In the genomic region with DNA sequence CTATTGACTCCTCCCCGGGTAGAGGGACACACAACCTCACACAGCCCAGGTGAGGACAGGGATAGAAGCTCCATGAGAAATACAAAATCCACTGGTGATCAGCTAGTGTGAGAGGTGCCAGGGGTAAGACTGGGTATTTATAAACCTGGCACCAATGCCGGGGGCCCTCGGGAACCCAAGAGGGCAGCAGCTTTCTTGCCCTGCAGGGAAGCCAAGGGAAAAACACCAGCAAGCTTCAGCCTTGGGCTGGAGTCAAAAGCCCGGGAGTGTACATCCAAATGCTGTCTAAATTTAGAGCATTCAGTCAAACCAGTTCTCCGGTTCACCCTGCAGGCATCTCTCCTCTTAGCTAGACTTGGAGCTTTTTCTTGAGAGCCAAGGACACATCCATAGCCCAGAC, we compare ENCODE assay signal across 18 mouse cellular contexts. TPM values are rescaled to one million over a fixed set of nuclear protein-coding genes. Genes with fewer than 3 reads are reported as not detected.
DNase-seq lines count a peak whose midpoint lies in the region; ATAC-seq and TF ChIP-seq lines count a peak whose summit lies in the region.
"Had no signal": no experiment of that assay in that cellular context is flagged by ENCODE, and none has a peak within 500 bp of the region (broad histone marks: within the 10 kb centered on the region; RNA-seq: fewer than 3 reads in every experiment).

No protein-coding gene starts in this region.

- H3K27me3 ChIP-seq in liver, postnatal 0 days (ENCODE audit: insufficient read depth, low read length), result no peaks in the 10 kb centered on the region

- no peak for TF ChIP-seq EP300 in liver, postnatal 0 days (IDR thresholded peaks at IDR 0.05; ENCODE audit: low read depth)

- WGBS in liver, postnatal 0 days (ENCODE audit: insufficient replicate concordance), result 73% methylated on average over 5 of the region's 5 CpGs

- no peak overlapping the region for H3K9ac ChIP-seq in liver, postnatal 0 days (replicated peaks)
- H3K9ac ChIP-seq: liver, embryonic 14.5 days had no signal

- peak; percentile 41; the same call in 1 of the 2 replicates for ATAC-seq in frontal cortex, adult (ENCODE audit: low TSS enrichment)
- no peak for ATAC-seq in liver, postnatal 0 days
- ATAC-seq: inflammation-experienced regulatory T-cells, adult 6 months had no signal

- no peak for TF ChIP-seq CTCF in liver, postnatal 0 days (IDR thresholded peaks at IDR 0.05; ENCODE audit: low read depth)

- no peak overlapping the region for H3K27ac ChIP-seq in liver, postnatal 0 days (ENCODE audit: low read depth)
- H3K27ac ChIP-seq: liver, embryonic 14.5 days had no signal

- intact Hi-C loops in gastrocnemius, postnatal 14 days (cut with DNase I; ENCODE audit: low total_unique reads), result no loop called here

- H3K4me3 ChIP-seq in liver, postnatal 0 days (ENCODE audit: low read depth, low read length), result no peak overlapping the region

- H3K9me3 ChIP-seq in liver, postnatal 0 days (ENCODE audit: low read length), result no peaks in the 10 kb centered on the region

- H3K4me2 ChIP-seq in liver, postnatal 0 days (ENCODE audit: low read depth, low read length), result no peak overlapping the region

- H3K4me1 ChIP-seq in liver, postnatal 0 days (ENCODE audit: insufficient read depth), result peaks cover 5% of the 10 kb centered on the region; the same call in 1 of the 2 replicates

- DNase-seq in frontal cortex, postnatal 14 days (ENCODE audit: low spot score in 2 of 2), result no peak
- DNase-seq in cerebellum, adult 9-10 months, result peak; percentile 93
- DNase-seq in gastrocnemius, postnatal 14 days, result peak; percentile 70
- peak; percentile 60 for DNase-seq in heart, postnatal 4 days
- no peak for DNase-seq in liver, postnatal 0 days
- DNase-seq in layer of hippocampus, postnatal 14 days (ENCODE audit: low spot score in 2 of 2), result no peak
- DNase-seq: adrenal gland, postnatal 36 days; B cell, adult 2 months; kidney, postnatal 10 days; left cerebral cortex, postnatal 4 days; lung, postnatal 14 days; right cerebral cortex, adult 18-20 months; thymus, postnatal 36 days had no signal

- no peaks in the 10 kb centered on the region for H3K36me3 ChIP-seq in liver, postnatal 0 days (replicated peaks; ENCODE audit: insufficient read depth, low read length)

RNA-seq across cellular contexts. Expression of gene Dynlrb2, which starts 38.1 kb away (rescaled TPM):
- total RNA-seq in gastrocnemius, postnatal 14 days (2021), result not detected
- not detected for total RNA-seq in heart, postnatal 4 days (2021)
- polyA plus RNA-seq in liver, postnatal 0 days (2015; fragmentation: Nextera tagmentation; extraction: Ambion mirVana), result not detected in 2 replicates
- total RNA-seq in layer of hippocampus, postnatal 14 days (2021), result 1 to 10 TPM; 3.1 to 5.1 TPM
- total RNA-seq: adrenal gland, postnatal 36 days; common myeloid progenitor, adult 5-6 weeks; monocyte, adult 5-6 weeks had no signal
- polyA plus RNA-seq: inflammation-experienced regulatory T-cells, adult 6 months; liver, embryonic 14.5 days had no signal

Comparison
In these comparisons a context has a peak if more than half of its experiments do, and no peak if none do; other contexts are left out.
1. DNase-seq: peak in cerebellum, adult 9-10 months (single experiment), gastrocnemius, postnatal 14 days (single experiment) and heart, postnatal 4 days (single experiment); none in frontal cortex, postnatal 14 days (0 of 2), liver, postnatal 0 days (single experiment) and layer of hippocampus, postnatal 14 days (0 of 2).
2. RNA of gene Dynlrb2, which starts 38.1 kb away (total RNA-seq): 3.1 to 5.1 TPM in layer of hippocampus, postnatal 14 days; not detected in gastrocnemius, postnatal 14 days and not detected in heart, postnatal 4 days; every median in the first group is over 4 times any median in the second.